Mouse (Mus musculus) sigmoid colon, adult 10 weeks (tissue): ENCODE results near the gene Kncn. TPM values are rescaled to one million over a fixed set of nuclear protein-coding genes. Genes with fewer than 3 reads are reported as not detected.

Experiments used
- polyA plus RNA-seq: library from polyadenylated mRNA; stranded (reverse); fragments of 350-450 nt; fragmentation: Illumina TruSeq; extraction: RNeasy Lipid Tissue Mini Kit (QIAGEN cat#74804); gene quantifications from one replicate; pipeline ENCODE4 v1.2.3, GENCODE M21; 2014; ENCODE audit warnings: low read depth, low replicate concordance

The Kncn gene
- not detected for polyA plus RNA-seq

DNA sequence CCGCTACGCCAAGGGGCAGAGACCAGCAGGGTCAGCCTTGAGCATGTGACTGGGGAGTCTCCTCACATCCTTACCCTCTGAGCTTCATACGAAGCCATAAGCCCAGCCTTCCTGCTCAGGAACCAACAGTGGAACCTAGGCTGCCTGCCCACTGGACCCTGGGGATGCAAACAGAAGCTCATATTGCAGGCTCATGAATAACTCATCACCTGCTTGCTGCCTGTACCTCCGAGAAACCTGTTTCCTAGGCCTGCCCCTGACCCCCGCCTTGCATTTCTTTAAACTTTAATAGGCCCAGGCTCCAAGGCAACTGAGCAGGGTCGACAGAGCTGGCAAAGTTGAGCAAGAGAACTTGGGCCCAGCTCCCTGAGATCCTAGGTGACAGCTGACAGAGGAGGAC, at the start of gene Kncn:
Gene Kncn (plus strand): TSS at position 379 of the 400 bp plus-strand sequence.

DNA sequence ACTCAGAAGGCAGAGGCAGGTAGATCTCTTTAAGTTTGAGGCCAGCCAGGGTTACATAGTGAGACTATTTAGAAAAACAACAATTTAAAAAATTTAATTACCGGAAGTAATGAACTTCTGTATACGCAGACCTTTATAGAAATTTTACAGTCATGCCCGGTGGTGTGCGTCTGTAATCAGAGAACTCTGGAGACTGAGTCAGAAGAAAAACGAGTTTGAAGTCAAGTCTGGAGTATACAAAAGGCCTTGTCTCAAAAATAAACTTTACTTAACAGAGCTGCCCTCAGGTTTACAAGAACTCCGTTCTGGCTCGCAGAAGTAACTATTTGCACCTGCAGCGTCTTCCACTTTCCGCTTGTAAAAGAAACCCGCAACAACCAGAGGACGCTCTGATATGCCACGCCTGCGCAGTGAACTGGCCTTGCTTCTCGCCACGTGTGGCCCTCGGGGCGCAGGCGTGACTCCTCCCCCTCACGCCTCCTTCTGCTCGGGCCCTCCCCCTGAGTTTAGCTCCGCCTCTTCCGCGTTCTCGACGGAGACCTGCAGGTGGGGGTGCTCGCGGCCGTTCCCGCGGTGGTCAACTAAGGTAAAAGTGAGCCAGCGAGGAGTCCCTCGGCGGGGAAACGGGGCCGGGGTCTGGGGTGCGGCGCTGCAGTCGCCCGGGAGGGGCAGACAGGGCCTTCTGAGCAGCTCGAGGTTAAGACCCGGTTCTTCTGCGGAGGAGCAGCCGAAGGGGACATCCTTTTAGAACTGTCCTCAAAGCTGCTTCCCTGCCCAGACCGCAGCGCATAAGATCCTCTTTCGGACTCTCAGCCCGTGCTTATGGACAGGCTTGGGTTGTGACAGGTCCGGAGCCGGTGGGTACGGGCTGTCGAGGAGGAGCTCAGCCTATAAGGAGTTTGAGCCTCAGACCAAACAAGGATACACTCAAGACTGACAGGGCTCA, 45.2 kb upstream of the Kncn start, which contains the start of gene Mknk1:
Gene Mknk1 (plus strand): TSS at position 503 of the 946 bp plus-strand sequence.

DNA sequence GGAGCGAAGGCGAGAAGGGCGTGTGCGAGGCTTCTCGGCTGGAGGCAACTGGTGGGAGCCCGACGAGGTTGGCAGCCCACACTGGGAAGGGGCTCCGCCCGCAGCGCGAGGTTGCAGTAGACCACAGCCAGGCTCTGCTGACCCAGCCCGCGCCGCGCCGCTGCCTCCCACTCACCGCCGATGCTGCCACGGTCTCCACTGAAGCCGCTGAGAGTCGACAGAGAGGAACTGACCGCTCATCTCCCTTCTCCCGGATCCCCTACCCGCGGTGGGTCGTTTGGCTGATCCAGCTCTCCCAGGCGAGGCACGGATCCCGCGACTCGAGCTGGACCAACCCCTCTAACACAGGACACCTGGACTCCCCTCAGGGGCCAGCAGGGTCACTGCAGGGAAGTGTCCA, 6.4 kb downstream of the Kncn start, which contains the start of gene 6430628N08Rik:
Gene 6430628N08Rik (plus strand): TSS at position 113 of the 400 bp plus-strand sequence.

Other genes with a start within 250 kb of the Kncn start
- 4.2 TPM for gene Cyp4b1, start 236.7 kb upstream of the Kncn start, polyA plus RNA-seq
- gene Efcab14, start 146.7 kb upstream of the Kncn start, polyA plus RNA-seq = 92.2 TPM
- not detected for gene Tex38, start 103.4 kb upstream of the Kncn start, polyA plus RNA-seq
- gene Atpaf1, start 99.6 kb upstream of the Kncn start, polyA plus RNA-seq = 100 TPM
- 19.8 TPM for gene Mob3c, start 56.3 kb upstream of the Kncn start, polyA plus RNA-seq
- 14.2 TPM for gene Mknk1, start 45.2 kb upstream of the Kncn start, polyA plus RNA-seq
- not detected for gene 6430628N08Rik, start 6.3 kb downstream of the Kncn start, polyA plus RNA-seq
- not detected for gene Dmbx1, start 55.5 kb downstream of the Kncn start, polyA plus RNA-seq
- 4.2 TPM for gene Faah, start 133.5 kb downstream of the Kncn start, polyA plus RNA-seq
- 8.8 TPM for gene Nsun4, start 169.5 kb downstream of the Kncn start, polyA plus RNA-seq
- 435 TPM for gene Uqcrh, start 190.7 kb downstream of the Kncn start, polyA plus RNA-seq
- 7.8 TPM for gene Lrrc41, start 190.9 kb downstream of the Kncn start, polyA plus RNA-seq
- gene Rad54l, start 239.3 kb downstream of the Kncn start, polyA plus RNA-seq = 2.5 TPM
- 7.3 TPM for gene Pomgnt1, start 239.4 kb downstream of the Kncn start, polyA plus RNA-seq